Mouse (Mus musculus) lung, postnatal 36 days (tissue): ENCODE data around the gene Sh3bp4.
A peak's percentile ranks its signal among the peaks of the same experiment; 100 is the strongest.

Experiments
- DNase-seq: peaks from one replicate; pipeline ENCODE4 v3.0.0; 2022; ENCODE audit warnings: mixed read lengths

Gene Sh3bp4

DNA sequence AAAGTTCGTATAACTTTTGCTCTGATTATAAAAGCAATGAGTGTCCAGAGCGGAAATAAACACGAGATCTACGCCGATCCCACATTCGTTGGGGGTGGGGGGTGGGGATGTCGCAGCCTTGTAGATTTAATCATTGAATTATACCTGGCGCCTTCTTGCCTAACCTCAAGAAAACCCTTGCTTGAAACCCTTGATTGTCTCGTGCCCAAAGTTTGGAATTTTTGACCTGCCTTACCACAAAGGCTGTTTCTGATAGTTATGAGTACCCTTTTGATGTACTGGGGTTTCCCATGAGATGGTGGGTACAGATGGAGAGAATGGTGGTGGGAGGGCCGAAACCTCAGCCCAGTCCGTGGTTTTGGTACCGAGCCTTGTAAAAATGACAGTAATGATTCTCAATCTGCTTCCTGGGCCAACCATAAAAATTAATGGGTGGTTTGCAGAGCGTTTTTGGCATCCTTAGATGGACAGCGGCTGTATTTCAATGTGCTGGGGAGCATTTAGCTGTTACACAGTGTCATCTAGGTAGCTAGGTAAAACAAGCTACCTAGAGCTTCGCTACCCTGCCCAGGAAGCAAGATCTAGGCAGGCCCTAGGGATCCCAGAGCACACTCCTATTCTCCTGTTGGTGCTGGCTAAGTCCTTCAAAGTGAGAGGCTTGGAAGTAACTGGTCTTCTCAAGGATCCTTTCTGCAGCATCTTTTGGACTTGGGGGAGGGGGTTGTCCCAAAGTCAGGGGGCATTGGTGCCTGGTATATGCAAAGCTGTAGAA, 1.3 kb downstream of the Sh3bp4 start:
- DNase-seq, result no peak

DNA sequence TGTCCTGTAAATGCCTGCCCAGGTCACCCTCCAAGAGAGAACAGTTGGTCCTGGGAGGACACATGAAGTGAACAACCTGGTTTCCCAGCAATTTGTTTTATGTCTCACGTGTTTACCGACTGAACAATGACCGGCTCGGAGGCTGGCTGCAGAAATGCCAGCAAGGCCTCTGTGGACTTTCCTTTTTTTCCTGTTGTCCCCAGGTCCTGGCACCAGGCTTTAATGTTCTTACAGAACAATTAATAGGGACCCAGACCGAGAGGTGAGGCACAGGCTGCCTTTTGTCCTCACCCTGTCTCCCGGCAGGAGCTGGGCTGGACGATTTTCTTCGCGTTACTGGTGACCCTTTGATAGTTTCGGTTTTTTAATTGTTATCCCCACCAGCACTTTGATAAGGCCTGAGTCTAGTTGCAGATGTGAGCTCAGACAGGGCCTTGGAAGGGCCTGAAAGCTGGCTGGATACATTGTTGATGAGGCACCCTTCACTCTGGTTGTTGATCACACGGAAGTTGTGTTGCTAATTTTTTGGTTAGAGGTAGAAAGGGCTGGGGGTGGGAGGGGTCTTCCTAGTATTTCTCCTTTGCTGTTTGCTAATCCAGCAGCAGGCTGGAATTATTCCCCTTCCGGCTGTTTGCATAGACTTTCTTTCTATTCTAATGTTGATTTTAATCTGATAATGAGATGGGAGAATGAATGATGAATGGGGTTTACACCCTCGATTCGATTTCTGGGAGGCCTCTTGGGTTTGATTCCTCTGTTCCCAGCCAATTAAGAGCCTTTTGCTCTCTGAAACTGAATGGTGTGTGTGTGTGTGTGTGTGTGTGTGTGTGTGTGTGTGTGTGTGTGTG, 2.2 kb downstream of the Sh3bp4 start:
- peak; percentile 46 for DNase-seq

DNA sequence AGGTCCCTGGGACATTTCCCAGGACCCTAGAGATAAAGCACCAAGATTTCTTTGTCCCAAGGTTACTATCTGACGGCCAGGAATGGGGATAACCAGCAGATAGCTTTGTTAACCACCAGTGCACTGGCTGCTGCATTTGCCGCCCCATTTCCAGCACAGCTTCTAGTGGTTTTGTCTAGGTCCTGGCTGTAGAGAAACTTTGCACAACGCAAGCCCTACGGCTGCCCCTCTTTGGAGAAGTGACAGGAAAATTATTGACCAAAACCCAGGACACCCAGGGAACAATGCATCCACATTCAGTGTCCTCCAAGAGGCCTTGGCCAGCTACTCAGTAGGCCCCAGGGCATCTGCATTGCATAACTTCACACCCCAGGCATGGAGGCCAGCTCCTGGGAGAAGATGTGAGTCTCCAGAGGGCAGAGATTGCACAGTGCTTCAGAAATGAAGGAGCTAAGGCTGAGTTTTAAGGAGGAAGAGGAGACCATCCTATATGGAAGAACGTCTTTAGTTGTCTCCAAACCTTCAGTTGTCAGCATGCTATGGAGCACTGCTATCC, 3.2 kb downstream of the Sh3bp4 start:
- DNase-seq, result no peak

DNA sequence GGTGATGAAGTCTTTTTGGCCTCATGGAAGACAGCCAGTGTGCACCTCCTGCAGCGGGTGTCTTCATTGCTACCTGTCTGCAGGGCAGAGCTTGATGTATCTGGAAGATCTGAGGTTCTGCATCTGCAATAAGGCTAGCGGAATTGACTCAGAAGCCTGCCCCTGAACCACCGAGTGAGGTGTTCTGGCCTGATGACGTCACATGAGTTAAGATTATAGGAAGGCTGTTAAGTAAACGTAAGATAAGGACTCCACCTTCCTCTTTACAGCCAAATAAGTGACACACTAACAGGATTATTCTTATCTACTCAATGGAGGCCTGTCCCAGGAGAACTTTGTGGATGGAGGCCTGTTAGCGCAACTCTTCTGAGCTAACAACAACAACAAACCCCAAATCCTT, 4.5 kb downstream of the Sh3bp4 start:
- DNase-seq, result no peak

DNA sequence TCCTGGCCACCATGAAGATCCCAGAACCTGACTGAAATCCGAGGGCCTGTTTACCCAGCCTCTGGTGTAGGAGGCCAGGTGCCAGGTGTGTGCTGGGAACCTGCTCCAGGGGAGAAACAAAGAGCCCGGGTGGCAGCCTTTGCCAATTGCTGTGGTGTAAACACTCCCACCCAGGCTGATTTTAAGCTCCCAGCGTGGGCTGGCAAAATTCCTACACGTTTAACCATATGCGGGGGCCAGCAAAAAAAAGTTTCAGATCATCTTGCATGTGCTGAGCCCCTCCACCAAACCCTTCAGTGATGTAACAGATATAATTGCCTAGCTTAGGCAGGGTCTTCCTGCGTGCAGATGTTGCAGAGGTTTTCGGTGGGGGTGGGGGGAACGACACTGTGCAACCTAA, 4.9 kb downstream of the Sh3bp4 start:
- no peak for DNase-seq

DNA sequence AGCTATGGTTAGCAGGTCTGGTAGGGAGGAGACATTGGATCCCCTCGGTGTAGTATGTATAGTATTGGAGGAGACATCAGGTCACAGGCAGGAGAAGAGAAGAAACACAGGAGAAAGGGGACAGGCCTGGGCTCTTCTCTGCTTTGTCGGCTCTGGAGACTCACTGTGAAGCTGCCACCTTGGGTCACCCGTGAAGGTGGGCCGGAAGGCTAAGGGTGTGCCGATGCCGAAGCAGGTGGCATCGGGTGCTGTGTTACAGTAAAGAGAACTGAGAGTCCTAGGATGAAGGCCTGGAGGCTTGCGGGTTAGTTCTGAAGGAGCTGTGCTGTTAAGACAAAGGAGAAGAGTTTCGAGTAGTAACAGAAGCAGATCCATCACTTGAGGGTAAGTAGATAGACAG, 6.6 kb downstream of the Sh3bp4 start:
- no peak for DNase-seq

DNA sequence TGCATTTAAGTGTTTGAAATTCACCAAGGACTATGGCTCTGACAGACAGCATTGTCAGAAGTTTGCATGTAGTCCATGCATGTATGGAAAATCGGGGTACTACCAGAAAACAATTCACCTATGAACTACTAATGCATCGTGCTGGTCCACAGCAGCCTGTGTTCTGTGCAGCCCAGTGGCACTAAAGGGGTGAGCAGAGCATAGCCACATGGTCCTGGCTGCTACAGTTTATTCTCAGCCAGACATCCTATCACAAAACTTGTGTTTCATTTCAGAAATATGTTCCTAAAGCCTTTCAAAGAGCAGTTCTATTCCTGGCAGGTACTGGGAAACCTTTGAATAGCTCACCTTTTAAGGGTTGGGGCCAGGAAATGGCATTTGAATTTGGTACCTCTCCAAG, 8.0 kb downstream of the Sh3bp4 start:
- no peak for DNase-seq

DNA sequence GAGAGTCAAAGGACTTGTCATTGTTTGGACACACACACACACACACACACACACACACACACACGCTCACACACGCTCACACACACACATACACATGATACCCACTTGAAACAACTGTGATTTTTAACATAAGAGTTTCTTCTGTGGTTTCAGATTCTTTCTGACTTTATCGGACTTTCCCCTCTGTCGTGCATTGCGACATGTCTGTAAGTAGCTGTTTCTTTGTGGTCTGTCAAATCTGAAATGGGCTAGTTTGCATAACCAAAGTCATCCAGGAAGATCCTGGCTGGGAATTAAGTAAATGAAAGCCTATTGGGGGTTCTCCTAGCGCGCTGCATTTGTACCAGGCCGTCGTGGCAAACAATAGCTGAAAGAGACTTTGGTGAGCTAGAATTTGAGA, 8.5 kb downstream of the Sh3bp4 start:
- DNase-seq, result peak; percentile 55

DNA sequence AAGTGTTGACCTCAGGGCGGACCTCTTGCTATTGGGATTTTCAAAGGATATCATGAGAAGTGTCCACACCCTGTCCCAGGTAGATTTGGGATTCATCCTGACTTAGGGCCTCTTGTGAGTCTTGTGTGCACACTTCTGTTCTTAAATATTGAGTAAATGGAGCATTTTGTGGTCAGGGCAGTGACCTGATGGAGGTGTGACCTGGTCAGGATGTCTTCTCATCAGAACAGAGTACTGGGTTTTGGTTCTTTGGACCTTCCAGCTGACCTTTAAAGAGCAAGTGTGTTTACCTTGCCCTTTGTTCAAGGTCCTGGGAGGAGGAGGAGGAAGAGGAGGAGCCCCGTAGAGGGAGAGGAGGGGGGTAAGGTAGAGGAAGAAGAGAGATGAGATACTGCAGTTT, 9.0 kb downstream of the Sh3bp4 start:
- no peak for DNase-seq

DNA sequence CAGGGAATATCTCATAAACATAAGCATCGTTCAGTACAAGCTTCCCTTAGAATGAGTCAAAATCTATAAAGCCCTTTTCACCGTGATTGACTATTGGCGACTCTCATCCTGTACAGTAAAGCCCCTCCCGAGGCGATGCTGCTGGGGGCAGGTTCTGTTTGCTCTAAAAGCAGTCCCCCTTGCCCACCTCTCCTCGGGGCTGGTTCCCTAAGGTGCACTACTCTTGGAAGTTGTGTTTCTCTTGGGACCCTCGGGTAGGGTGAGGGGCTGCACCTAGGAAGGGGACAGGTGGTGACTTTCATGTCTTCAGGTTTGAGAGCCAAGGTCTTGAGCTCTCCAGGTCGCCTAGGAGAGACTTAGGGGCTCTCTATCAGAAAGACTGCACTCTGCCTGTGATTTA, 10.2 kb downstream of the Sh3bp4 start:
- no peak for DNase-seq

DNA sequence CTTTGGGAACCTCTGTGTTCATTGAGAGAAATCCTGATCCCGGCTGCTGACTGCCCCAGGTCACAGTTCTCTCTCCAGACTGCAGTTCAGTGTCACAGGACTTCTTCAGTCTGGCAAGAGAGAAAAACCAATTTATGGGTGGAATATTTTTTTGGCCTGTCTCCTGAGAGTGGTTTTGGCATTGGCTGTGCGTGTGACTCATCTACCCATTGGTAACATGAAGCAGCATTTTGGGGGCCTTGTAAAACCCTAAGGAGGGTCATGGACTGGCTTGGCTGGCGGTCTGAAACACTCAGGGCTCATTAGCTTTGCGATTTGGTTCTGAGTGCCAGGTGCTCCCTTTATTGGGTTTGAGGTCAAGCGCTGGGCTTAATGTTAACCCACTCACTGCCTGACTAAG, 10.6 kb downstream of the Sh3bp4 start:
- no peak for DNase-seq

DNA sequence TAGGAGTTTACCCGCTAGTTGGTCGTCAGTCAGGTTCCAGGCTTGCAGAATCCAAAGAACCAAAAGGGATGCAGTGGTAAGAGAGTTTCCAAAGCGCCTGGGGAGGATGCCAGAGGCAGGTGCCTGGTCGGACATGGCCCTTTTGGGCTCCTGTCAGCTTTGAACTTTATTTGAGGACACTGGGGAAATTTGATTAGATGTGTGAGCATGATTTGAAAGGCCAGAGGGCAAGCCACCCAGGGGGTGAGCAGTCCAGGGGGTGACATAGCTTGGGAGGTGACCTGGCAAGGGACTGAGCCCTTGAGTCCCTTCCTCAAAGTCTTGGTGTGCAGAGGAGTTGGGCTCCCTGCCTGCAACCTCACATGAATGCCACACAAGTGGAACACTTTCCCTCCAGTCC, 11.2 kb downstream of the Sh3bp4 start:
- no peak for DNase-seq

DNA sequence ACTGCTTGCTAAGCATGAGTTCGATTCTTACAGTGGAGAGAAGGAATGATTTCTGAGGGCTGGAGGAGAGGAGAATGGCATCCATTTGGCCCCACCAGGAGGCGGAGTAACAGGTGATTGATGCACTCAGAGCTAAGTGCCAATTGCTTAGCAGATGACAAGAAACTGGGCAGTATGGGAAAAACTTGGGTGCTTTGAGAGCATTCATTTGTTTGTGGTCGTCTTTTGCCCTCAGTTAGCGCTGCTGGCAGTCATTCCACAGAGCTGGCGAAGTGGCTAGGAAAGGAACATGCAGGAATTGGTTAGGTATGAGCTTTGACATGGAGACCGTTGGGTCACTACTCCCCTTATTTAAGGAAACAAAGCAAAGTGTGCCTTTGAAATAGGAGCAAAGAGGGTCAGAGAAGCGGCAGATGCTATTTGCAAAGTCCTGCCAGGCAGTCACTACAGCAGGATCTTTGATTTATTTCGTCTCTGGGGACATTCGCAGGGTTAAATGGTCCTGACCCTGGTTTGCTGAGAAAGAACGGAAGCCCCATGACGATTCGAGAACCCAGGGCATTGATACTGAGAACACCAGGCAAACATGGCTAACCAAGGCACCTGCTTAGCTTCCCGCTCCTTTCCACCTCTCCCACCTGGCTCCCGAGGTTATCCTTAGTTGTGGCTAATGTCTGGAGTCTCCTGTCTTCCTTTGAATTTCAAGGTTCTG, 12.1 kb downstream of the Sh3bp4 start:
- DNase-seq, result no peak

DNA sequence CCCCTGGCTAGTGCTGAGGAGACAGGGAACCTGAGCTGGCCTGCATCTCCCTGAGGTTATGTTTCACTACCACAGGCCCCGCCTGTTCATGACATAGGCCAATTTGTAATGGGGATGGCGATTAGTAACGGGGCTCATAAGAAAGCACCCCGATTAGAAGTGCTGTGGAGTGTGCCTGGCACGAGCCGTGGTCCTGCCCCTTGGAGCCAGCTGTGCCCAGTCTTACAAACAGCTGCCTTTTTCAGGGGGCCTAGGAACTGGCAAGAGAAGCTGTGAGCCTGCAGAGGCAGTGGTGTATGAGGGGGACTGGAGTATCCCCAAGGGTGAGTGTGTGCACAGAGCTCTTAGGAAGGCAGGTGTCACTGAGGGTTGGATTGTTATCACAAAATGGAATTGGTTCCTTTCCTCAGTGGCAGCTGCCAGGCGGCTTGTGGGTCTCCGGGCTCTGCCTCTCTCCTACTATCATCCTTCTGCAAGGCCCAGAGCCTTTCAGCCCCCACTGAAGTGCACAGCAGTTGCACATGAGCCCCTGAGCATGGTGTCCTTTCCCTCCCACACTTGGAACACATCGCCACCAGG, 16.4 kb downstream of the Sh3bp4 start:
- DNase-seq, result no peak

DNA sequence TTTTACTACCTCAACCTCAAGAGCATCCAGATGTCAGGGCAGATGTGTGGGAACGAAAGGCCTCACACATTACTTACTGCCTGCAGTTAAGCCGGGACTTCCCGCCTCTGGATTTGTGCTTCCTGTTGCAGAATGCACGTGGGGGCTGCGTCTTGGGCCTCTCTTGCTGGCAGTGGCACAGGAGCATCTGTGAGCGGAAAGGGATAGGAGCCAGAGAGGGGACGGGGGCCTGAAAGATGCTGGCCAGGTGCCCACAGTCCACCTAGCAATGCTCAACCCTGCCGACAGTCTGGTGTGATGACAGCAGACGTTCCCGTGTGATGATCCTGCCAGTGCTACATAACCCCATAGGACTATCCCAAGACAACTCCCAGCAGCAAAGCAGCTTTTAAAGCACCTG, 17.9 kb downstream of the Sh3bp4 start:
- DNase-seq, result no peak

DNA sequence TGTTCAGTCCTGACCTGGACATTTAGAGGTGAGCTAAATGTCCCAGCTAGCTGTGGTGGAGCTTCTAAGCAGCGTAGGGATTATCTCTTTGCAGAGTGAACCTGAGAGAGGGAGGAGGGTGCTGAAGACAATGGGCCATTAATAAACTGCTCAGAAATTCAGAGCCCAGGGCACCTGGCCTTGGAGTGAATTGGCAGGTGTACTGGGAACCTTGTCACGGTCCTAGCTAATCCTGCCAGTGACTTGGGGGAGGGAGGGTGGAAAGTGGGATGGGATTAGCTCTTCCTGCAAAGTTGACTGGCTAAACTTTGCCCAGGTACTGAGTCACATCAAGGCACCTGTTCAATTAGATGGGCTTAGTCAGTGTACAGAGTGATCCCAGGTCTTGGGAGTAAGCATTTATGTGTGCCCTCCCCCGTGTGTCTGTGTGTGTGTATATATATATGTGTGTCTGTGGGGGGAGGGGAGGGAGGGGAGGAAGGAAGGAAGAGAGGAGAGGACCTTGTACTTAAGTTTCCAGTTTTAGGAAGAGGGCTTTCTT, 18.6 kb downstream of the Sh3bp4 start:
- no peak for DNase-seq

DNA sequence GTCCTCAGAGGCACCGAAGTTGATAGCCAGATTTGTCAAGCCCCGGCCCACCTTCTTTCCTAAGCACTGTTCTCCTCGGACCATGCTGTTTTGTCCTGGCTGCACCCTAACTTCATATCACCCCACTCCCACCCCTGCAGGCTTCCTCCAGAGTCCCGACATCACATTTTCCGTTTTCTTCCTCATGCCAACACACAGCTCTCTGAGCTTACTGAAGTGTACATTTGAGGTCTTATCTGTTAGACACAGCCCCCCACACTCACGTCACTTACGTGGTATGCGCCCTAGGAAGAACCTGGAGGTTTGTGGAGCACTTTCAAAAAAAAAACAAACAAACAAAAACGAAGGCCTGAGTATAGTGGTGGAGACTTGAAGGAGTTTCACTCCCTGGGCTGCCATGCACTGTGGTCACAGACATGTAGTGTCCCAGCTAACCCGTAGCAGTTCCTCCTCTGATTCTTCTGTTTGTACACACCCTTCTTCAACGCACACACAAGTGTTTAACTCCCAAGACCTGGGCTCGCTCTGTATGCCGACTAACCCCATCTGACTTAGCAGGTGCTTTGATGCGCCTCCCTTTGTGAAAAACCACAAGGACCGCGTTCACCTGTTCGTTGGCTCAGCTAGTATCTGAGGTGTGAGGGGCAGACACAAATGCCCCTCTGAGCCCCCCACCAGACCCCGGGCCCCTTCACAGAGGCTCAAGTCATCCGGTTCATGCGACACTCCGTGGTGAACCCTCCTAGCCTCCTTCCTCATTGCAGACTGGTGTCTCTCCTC, 19.8 kb downstream of the Sh3bp4 start:
- peak; percentile 53 for DNase-seq

DNA sequence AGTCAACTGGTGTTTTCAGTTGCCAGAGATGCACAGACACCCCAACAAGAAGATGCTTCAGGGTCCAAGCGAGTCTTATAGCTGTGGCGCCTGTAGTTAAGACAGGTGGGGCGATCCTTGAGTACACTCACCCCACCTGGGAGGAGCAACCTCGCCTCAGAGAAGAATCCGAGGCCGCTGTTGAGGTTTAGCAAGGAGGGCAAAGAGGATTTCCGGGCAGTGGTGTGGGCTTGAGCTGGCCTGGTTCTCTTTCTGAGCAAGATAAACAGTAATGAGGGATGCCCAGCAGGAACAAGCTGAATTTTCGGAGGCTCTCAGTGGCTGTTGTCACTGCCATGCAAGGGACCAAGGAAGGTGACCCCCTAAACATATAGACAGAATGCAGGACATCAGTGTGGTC, 20.5 kb downstream of the Sh3bp4 start:
- DNase-seq, result no peak

DNA sequence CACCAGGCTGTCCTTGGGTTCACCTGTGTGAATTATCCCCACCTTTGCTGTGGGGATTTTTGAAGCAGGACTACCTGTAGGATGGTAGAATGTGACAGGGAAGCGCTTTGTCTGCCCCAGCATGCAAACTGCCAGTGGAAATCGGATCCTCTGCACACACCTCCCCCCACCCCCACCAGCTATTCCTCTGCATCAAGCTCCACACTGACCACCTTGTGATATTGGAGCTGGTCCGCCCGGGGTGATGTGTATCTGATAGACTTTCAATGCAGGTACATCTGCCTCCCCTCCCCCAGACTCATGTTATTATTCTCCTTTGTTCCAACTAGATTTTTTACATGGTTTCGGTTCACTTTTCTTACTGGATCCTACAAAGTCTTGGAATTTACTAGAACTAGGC, 21.8 kb downstream of the Sh3bp4 start:
- DNase-seq, result no peak

DNA sequence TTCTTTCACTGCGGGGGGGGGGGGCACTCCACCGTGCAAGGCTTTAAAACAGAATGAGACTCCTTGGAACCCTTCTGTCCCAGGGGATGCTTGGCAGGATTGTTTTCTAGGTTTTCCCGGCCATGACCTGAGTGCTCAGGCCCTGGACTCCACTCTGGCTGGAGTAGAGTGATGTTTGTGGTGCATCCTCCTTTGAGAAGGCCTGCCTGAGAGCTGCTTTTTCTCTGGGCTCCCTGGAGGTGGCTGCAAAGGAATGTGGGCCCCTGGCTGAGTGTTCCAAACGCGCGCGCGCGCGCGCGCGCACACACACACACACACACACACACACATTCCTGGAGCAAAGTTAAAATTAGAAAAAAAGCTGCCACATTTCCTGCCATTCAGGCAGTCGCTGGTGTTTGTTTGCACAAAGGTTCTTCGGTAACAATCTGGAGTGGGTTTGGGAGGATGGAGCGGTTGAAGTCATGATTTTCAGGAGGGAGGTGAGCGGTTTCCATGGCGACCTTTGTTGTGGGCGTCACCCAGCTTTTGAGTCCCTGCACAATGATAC, 22.3 kb downstream of the Sh3bp4 start:
- DNase-seq, result peak; percentile 81

DNA sequence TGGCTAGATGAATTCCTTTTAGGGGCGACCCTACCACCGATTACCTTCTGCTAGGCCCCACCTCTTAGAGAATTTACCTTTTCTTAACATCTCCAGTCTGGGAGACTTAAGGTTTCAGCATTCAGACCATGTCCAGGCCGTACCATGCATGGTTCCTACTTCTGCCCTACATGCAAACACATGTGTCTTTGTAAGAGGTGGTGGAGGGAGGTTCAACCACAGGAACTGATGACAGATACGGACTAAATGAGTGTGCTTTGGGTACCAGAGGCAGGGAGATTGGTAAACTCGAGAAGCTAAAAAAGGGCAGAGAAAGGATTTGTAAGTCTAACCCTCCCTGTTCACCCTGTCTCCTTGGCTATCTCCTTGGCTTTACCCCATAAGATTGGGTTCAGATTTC, 23.5 kb downstream of the Sh3bp4 start:
- no peak for DNase-seq

DNA sequence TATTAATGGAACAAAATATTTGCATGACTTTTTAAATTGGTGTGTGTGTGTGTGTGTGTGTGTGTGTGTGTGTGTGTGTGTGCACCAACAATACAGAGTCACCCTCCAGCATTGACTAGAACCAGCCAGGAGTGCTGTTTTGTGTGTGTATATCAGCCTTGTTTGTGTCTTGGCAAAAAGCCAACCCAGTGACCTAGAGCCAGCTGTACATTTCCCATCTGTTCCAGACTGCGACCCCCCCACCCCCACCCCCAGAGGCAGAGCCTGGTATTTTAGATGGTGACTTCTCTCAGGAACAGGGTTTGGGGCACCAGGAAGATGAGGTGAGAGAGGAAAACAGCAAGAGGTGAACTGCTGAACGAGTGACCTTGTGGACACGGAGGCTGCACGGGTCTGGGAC, 24.2 kb downstream of the Sh3bp4 start:
- no peak for DNase-seq
